Mouse (Mus musculus) activated CD4-positive, CD25-positive, alpha-beta regulatory T cell, adult 4 months (primary cell): ENCODE results near the gene Cpsf4l. TPM values are rescaled to one million over a fixed set of nuclear protein-coding genes. Genes with fewer than 3 reads are reported as not detected.

Source experiments
- ATAC-seq: one replicate; pipeline ENCODE4 v1.8.0; 2017
- polyA plus RNA-seq, 2 experiments: library from polyadenylated mRNA; unstranded; fragments of 100-300 nt; shearing (Covaris generic); gene quantifications; one replicate each; pipeline ENCODE4 v1.2.1; 2017

Gene Cpsf4l
- polyA plus RNA-seq, 2 experiments from 2014 or later: 0.45 TPM; not detected in 1

DNA sequence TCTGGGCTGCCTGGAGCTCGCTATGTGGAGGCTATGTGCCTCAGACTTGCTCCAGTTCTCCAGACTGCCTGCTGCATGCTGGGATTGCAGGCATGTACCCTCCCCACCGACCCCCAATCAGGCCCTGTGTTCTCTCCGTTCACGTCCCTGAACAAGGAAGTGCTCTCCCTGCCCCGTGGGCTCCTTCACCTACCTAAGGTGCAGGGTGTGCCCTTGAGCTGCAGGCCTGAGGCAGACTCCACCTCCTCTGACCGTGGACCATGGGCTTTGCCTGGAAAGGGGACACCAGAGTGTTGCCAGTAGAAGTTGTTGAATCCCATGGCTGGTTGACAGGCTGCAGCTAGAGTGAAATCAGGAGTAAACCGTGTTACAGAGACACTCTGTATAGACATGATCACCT, 10.2 kb downstream of the Cpsf4l start:
- ATAC-seq: no peak

DNA sequence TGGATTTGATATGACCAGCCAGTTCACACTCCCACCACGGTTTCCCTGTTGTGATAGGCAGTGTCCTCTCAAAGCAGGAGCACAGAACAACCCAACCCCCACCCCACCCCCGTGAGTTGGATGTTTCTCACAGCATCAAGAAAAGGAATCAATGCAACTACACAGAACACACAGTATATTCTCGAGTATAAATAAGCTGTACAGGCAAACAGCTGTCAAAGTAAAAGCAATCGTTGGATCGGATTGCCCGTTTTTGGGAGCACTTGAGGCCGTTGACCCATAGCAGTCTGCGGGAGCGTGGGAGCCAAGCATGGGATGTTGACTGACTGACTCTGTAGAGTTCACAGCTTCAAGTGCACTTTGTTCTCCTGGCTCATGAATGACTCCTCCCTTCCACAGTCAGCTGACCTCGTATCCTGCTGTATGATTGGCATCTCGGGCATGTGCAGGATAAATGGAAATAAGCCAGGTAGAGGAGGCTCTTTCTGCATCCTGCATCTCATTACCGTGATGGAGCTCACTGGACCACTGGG, 11.7 kb downstream of the Cpsf4l start:
- ATAC-seq: no peak

DNA sequence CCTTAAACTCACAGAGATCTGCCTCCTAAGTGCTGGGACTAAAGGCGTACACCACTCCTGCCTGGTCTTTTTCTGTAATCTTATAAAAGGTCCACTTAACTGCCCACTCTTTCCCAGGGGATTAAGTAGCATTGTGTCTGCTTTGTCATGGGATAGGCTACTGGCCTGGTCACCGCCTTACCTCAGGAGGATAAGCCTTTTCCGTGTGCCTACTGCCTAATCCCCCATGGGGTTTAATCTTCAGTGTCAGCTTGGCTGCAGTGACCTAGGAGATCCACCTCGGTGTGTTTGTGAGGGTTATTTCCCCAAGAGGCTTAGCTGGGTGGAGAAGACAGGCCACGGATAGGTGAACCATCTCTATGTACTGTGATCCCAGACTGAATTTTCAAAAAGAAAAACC, 12.2 kb downstream of the Cpsf4l start:
- no peak for ATAC-seq

DNA sequence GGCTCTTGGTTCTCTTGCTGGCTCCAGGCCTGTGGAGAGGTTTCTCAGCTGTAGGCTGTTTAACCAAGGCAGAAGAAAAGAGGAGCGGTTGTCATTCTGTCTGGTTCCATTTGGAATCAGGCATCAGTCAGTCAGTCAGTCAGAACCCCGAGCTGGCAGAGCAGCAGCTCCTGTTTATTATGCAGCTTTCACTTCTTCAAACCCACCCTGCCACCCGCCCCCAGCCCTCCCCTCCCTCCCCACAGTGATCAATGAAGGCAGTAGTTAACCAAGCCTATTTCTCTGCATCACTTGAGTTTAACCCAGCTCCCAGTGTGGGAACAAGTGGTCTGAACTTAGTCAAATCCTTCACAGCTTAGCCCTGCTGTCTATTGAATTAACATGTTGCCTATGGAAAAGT, 18.0 kb downstream of the Cpsf4l start:
- no peak for ATAC-seq

DNA sequence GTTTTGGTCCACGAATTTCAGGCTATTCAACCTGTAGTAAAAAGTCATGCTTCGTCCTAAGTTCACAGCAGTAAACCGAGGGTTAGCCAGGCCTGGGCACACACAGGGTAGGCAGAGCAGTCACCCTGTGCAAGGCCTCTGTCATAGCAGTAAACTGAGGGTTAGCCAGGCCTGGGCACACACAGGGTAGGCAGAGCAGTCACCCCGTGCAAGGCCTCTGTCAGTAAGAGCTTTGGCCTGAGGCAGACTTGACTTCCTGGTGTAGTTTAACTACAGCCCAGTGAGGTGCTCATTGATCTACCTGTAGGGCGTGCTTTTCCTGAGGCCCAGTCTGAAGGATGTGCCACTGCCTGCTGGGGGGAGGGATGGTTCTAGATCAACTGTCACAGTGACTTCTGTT, 18.5 kb downstream of the Cpsf4l start:
- ATAC-seq: no peak

DNA sequence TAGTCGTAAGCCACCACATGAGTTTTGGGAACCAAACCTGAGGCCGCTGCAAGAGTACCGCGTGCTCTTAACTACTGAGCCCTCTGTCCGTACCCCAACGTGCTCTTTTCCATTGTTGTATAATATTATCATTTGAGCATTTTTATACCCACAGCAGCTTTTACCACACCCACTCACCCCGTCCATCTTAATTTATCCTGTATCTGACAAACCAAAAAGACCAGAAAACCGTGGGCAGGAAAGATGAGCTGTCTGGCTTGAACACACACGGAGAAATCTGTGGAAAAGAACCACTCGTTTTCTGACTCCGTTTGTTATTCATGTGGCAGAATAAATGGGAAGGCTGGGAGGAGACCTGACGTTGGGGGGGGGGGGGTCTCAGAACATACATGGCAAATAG, 19.3 kb downstream of the Cpsf4l start:
- no peak for ATAC-seq

DNA sequence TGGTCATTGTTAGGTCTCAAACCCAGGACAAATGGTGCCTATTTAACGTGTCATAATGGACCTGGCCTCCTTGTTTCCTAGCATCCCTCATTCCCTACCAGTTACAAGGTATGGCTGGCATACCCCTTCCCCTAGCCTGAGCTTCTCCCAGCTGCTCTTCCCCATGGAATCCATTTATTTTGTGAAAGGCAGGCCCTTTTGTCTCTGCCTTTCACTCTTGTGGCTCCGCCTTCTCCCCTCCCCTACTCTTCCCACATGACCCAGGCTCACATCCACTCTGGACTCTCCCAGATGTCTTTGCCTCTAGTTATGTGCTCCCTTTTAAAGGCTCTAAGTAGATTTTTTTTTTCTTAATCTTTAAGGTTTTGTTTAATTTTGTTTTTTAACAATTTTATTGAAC, 22.8 kb downstream of the Cpsf4l start:
- no peak for ATAC-seq

DNA sequence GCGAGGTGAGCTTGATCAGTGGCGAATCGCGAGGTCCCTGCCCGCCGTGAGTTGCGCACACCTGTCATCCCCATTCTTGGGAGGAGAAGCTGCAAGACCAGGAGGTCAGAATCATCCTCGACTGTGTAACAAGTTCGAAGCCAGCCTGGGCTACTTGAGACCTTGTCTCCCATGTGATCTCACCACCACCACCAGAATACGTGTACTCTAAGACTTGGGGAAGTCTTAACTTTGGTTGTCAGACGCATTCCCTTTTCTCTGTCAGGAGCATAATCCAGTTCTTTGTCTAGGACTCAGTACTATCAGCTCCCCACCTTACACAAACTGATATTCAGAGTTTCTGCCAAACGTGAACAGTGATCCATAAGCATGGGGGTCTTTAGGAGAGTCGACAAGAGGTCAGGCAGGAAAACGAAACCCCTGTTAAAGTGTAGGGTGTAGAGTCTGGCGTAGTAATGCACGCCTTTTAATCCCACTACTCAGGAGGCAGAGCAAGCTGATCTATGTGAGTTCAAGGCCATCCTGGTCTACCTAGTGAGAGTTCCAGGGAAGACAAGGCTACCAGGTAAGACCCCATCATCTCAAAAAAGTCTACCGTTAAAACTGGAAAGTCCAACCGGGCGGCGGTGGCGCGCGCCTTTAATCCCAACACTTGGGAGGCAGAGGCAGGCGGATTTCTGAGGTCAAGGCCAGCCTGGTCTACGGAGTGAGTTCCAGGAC, 24.9 kb downstream of the Cpsf4l start:
- no peak for ATAC-seq

DNA sequence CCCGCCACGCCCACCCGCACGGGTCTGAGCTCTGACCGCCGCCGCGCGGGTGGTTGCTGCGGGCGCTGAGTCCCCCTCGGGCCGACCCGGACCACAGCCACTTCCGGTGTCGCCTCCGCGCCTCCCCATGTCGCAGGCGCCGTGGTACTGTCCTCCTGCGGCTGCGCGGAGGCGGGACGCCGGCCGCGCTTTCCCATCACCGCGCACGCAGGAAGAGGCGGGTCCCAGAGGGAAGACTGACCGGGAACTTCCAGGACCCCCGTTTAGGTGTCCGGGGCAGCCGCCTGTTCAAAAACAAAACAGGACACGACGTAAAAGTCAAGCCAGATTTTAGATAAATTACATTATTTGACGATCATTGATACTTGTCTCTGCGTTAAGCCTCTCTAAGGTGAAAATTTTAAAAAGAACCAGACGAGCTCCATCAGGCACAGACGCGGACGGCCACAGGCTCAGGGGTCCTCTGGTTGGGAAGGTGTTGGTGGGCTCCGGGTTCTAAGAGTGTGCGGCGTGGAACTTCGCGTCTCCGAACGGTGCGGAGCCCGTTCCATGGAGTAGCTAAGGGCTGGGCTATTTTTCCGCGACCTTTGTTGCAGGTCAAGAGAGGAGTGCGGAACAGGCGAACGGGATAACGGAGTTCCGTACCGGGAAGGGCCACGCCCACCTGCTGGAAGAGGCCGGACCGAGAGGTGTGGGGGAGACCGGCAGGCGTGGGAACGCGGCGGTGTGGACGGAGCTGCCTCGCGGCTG, 25.7 kb downstream of the Cpsf4l start, which contains the start of the genes Fam104a and D11Wsu47e:
Fam104a (minus strand) TSS at position 199 of the 750 bp plus-strand sequence.
D11Wsu47e (plus strand) TSS at position 456 of the 750 bp plus-strand sequence.
- peak; percentile 87 for ATAC-seq

DNA sequence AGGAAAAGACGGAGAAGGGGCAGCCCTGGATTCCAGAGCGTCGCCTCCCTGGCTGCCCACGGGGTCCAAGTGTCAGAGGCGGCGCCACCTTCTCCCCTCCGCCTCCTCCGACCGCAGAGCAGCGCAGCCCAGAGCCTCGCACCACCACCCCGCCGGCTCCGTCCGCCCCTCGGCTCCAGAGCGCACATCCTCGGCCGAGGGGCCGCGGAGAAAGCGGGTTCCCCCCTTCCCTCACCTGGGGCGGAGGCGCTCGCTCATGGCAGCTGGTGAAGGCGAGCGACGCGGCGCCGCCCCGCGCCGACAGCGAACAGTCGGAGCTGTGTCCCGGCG, 26.2 kb downstream of the Cpsf4l start:
- no peak for ATAC-seq

DNA sequence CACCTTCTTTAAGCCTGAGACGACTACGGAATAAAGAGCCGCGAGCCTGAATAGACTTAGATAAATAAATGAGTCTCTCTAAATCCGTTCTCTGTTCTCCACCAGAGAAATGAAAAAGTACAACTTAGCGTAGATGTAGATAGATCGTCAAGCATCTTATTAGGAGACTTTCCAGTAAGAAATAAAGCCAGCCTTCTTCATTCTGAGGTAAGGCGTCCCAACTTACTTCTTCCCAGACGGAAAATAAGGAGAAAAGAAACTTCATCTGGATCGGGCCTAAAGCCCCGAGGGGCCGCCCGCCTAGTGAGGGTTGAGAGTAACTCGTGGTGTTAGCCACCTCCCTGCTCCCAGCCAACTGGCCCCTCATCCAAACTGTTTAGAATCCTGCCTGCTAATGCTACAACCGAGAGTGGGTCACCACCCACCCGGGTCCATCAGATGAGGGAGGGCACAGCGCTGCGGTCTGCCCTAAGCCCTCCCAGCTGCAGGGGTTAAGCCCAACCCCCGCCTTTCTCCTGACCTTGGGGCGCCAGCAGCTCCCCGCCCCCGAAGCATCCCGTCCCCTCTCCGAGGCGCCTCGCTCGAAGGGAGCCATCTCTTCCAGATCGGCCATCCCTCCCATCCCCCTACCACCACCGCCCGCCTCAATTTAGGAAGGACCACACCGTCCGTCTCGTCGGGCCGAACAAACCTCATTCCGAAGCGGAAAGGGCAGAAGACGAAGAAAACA, 26.8 kb downstream of the Cpsf4l start:
- no peak for ATAC-seq

DNA sequence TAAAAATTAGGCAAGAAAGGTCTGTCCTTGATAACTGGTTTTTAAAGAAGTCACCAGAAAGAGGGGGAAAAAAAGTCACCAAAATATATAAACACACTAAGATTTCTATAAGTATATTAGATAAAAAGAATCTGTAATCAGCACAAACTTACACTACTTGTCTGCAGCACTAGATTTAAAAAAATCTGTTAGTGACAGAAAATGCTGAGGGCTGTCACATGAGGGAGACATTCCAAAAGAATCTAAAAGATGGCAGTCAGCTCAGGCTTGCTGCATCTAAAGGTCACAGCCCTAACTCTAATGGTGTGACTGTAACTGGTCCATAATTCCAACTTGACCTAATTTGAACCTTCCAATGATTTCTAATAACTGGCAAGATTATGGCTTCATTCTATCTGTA, 27.8 kb downstream of the Cpsf4l start:
- no peak for ATAC-seq

DNA sequence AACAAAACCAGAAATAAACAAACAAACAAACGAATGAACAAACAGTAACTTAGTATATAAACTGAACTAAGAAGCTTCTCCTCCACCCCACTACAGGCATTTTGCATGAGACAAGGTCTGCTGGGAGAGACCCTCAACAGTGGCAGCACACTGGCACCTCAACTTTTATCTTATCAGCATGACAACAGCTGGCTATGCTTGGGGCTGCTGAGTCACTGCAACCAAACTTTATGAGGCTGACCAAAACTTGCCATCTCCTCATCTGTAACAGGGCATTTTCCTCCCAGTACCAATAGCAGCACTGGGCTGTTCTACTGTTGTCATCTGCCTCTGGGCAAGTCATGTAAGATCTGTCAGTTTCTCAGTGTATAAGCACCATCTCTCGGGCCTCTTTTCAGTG, 28.9 kb downstream of the Cpsf4l start:
- ATAC-seq: no peak

DNA sequence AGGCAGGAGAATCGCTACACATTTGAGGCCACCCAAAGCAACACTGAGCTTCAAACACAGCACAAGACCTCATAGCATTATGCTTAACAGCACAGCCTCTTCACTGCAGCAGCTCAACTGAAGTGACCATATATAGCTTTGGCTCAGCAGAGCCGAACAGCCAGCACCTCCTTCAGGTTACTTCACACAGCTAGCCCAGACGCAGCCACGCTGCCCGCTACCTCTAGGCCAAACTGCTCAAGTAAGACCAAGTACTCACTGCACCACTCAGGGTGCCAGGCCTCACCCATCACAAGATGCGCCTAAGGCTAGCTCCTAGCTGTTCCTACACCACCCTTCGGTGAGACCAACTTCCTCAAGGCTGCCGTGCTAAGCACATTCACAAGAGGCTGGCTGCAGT, 31.4 kb downstream of the Cpsf4l start:
- ATAC-seq: no peak

DNA sequence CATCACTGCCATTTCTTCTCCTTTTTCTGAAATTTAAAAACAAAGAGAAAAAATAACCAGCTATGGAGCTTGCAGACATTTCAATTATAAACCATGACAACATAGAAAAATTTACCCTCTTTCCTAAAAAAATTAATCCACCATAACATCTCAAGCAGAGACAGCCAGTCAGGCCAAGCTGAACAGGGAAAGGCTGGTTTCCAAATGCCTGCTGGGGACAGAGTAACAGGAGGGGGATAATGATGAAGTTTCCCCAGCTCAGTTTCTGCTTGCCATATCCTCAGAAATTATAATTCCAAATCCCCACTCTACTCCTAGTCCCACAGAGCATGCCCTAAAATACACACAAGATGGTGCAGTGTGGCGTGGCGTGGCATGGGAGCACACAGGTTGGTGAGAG, 32.4 kb downstream of the Cpsf4l start:
- ATAC-seq: no peak

DNA sequence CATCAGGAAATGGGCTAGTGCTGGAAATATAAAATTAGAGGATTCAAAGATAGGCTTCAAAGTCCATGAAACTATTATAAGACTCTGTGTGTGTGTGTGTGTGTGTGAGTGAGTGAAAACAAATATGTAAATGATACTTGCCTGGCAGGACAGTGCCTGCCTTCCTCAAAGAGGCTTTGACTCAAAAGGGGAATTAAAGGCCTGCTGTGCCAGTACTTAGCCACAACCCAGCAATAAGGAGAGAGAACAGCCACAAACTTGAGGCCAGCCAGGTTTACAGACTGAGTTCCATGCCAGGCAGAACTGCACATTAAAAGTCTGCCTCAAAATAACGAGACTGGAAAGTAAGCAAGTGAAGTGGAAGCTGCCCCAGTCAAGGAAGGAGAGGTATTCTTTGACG, 33.0 kb downstream of the Cpsf4l start:
- no peak for ATAC-seq

DNA sequence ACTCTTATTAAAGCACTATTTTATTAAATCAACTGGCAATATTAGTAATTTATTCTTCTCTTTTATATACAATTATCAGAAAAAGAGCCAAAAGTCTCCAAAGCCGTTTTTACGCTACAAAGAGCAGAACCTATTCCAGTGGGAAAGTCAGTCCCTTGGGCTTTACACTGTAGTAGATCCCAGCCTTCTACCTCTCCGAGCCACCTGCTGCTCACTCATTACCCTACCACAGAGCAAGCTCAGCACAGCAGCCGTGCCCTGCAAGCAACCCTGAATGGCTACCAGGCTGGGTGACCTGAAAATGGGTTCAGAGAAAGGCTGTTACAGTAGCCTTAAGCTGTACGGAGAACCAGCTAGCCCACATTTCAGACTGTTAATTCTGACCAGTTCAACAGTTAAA, 35.2 kb downstream of the Cpsf4l start:
- ATAC-seq: no peak

DNA sequence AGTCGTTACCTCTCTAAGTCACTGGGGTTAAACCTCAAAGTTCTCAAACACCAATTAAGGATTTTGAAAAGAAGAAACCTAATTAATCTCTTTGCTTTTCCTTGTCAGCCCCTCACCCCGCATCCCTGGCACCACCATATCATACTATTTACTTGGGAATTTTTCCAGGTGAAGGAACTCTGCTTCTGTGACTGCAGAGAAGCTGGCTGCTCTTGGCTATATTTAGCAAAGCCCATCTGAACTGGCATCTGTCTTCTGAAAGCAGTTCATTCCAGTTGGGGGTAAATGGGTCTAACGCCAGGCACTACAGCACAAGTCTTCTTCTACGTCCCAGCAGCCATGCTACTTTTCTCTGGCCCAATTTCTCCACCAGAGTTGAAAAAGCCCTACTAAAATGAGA, 36.2 kb downstream of the Cpsf4l start:
- no peak for ATAC-seq

DNA sequence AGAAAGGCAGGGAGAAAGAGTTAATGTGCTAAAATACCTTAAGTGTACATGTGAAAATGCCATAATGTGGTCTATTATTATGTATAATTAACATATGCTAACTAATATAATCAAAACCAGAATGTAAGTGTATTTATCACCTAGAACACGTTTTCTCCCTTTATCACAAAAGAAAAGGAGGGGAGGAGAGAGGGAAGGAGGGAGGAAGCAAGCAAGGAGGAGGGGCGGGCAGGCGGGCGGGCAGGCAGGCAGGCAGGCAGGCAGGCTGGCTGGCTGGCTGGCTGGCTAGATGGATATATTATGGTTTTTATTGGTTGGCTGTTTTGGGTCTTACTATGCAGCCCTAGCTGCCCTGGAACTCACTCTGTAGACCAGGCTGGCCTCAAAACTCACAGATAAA, 40.1 kb downstream of the Cpsf4l start:
- no peak for ATAC-seq

DNA sequence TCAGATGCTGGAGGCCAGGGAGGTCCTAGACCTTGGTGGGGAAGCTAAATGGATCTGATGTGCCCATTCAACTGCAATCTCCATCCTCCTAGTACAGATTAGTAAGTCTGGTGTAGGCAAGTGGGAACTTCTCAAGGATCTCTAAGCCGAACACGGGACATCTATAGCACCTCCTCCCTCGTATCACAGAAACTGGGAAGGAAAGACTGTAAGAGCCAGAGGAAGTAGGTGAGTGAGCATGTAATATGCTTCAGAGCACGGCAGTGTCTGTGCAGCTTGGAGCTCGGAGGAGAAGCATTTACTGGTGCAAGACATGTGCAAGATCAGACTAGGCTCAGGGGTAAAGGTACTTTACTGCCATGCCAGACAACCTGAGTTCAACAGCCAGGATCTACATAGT, 41.0 kb downstream of the Cpsf4l start:
- no peak for ATAC-seq

DNA sequence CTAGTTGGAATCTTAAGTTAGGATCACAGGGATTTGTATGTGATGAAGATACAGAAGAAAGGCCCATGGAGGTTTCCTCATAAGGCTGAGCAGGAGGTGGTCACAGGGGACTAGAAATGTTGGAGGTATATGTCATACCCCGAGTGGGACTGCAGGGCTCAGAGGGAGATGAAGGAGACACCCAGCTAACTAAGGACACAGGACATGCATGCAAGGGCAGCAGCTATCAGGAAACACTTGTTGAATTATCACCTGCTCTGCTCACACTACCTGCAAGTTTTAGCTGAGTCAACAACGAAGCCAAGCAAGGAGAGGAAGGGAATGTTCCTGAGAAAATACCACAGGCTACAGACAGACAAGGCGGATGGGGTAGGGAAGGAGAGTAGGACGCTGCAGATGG, 42.1 kb downstream of the Cpsf4l start:
- ATAC-seq: no peak

DNA sequence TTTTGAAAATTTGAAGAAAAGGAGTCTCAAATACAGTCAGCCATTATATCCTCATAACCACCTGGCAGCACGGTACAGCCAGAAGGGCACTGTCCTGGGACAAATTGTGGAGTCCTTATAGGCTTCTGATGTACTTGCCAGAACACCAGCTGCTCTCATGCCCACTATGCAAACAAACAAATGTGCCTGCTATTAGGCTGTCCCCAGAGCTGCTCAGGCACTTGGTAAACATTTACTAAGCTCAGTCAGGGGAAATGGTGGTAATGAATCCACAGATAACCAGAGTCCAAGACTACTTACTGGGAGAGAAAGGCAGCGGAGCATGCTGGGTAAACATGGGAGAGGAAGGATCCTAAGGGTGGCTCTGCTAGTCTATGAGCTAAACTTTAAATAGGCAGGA, 42.7 kb downstream of the Cpsf4l start:
- ATAC-seq: no peak

DNA sequence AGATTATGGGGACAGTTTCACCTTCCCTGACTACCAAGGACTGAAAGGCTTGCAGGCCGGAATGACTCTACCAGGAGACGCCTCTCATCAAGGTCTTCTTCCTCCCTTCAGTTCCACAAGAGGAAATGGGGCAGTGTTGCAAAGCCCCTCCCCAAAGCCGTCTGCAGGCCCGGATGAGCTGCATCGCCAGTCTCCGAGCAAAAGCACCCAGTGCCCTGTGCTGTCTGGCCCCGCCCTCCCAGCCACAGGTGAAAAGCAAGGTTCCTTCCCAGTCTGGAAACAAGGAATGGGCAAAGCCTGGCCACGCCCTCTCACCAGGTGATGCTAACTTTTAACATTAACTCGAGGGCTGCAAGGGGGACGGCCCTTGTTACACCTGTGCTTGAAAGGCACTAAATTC, 43.2 kb downstream of the Cpsf4l start:
- peak; percentile 60 for ATAC-seq

DNA sequence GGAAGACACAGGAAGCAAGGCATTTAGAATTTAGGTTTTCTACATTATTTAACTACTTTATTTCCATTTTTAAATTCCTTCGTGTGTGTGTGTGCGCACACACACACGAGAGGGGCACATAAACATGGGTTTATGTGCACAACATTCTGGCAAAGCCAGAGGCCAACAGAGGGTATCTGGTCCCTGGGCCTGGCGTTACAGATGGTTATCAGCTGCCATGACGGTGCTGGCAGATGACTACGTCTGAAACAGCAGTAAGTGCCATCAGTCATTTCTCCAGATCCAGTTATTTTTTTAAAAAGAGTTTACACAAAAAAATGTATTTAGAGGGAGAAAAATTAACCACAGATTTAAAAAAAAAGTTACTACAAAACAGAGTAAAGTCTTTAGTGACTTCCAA, 43.6 kb downstream of the Cpsf4l start:
- no peak for ATAC-seq
